Mouse (Mus musculus) neural tube, embryonic 13.5 days (tissue): ENCODE results near the gene Gm42791. TPM values are rescaled to one million over a fixed set of nuclear protein-coding genes. Genes with fewer than 3 reads are reported as not detected.
A peak's percentile ranks its signal among the peaks of the same experiment; 100 is the strongest.

Experiments
- ATAC-seq: fragments of 200-750 bp; cut with Nextera tagmentation; 2 replicates; pipeline ENCODE4 v1.8.0; 2017; ENCODE audit warnings: low read depth, mild to moderate bottlenecking, moderate TSS enrichment, moderate library complexity
- H3K27ac ChIP-seq: fragments of 300-500 bp; sonication (generic); replicated peaks from 2 replicates; pipeline ENCODE4 v1.5.1; 2015; ENCODE audit warnings: moderate library complexity, mild to moderate bottlenecking, inconsistent platforms
- H3K27me3 ChIP-seq: fragments of 300-500 bp; sonication (generic); 2 replicates; pipeline ENCODE4 v1.6.1; 2015; ENCODE audit warnings: mild to moderate bottlenecking, inconsistent platforms
- H3K36me3 ChIP-seq: fragments of 300-500 bp; sonication (generic); 2 replicates; pipeline ENCODE4 v1.6.1; 2015; ENCODE audit warnings: mild to moderate bottlenecking, inconsistent platforms
- H3K4me1 ChIP-seq: fragments of 300-500 bp; sonication (generic); replicated peaks from 2 replicates; pipeline ENCODE4 v1.6.1; 2015; ENCODE audit warnings: inconsistent platforms
- H3K4me2 ChIP-seq: fragments of 300-500 bp; sonication (generic); 2 replicates; pipeline ENCODE4 v1.6.1; 2015; ENCODE audit warnings: inconsistent platforms, mild to moderate bottlenecking, moderate library complexity
- H3K4me3 ChIP-seq: fragments of 300-500 bp; sonication (generic); 2 replicates; pipeline ENCODE4 v1.5.1; 2015; ENCODE audit warnings: mild to moderate bottlenecking, inconsistent platforms
- H3K9ac ChIP-seq: fragments of 300-500 bp; sonication (generic); 2 replicates; pipeline ENCODE4 v1.6.1; 2015; ENCODE audit warnings: moderate library complexity, mild to moderate bottlenecking, inconsistent platforms
- H3K9me3 ChIP-seq: fragments of 300-500 bp; sonication (generic); 2 replicates; pipeline ENCODE4 v1.6.1; 2016; ENCODE audit warnings: inconsistent platforms
- WGBS: fragments of 180-500 bp; shearing (Covaris S2); methylation state at CpG from one replicate; pipeline ENCODE4 v1.1.7; 2015; 5-methylcytosine and 5-hydroxymethylcytosine counted together
- polyA plus RNA-seq: library from polyadenylated mRNA; unstranded; fragments of >200 nt; fragmentation: Nextera tagmentation; extraction: Ambion mirVana; gene quantifications from 2 replicates; pipeline ENCODE4 v1.2.1, GENCODE M21; 2015

Gene Gm42791
- polyA plus RNA-seq, 1 experiment from 2014 or later, result 0.74 TPM

DNA sequence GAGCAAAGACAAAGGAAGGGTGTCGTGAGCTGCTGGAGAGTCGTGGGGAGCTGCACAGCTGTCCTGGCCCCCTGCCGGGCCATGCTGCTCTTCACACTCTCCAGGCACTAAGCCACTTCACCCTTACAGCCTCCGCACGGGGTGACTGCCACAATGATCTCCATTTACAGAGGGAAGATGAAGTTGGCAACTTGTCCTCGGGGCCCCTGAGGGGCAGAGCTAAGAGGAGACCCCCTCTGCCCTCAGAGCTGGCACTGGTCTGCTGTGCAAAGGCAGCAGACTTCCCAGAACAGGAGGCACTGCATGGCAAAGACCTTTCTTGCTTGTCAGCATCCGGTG, 85.9 kb downstream of the Gm42791 start:
- peak overlapping the region; percentile 31; the same call in 1 of the 2 replicates for H3K9ac ChIP-seq
- no peaks in the 10 kb centered on the region for H3K27me3 ChIP-seq
- peak overlapping the region; percentile 72 for H3K27ac ChIP-seq
- H3K4me1 ChIP-seq, result peaks cover 32% of the 10 kb centered on the region
- no peak overlapping the region for H3K4me3 ChIP-seq
- 16% methylated on average over 7 of the region's 7 CpGs for WGBS
- no peaks in the 10 kb centered on the region for H3K9me3 ChIP-seq
- peaks cover 33% of the 10 kb centered on the region for H3K36me3 ChIP-seq
- peak; percentile 42; the same call in 1 of the 2 replicates for ATAC-seq
- H3K4me2 ChIP-seq, result no peak overlapping the region

DNA sequence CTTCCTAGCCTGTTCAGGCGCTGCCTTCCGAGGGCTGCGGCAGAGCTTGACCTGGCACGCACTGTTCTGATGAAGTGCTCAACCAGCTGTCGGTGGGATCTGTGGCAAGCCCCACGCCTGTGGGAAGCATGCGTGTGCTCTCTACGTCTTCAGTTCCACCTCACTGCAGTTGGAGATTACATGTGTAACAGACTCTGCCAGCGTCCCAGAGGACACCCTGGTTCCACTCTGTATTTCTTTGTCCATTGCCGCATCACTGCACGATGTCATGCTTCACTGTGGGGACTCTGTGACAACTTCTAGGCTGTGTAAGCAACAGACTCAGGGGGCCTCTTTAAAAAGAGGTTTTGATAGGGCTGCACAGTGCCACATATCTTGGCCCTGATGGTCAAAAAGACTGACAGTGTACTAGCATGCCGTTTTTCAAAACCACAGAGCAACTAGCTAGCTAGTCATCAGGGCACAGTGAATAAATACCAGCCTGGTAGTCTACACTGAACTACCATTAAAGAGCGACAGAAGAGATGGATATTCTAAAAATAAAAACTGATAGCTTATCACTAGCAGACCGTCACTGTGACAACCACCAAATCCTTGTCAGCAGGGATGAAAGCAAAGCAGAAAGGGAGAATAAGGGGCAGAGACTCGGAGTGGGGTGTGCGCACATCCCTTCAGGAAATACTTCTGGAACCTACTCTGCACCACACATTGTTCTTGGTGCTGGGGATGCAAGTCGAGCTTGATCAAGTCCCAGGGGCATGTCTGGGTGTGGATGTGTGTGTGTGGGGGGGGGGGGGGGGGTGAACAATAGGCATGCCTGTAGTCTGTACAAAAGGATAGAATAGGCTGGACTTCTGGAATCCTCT, 86.5 kb downstream of the Gm42791 start:
- Histone ChIP-seq H3K36me3 (peaks cover 35% of the 10 kb centered on the region), H3K4me3 (no peak overlapping the region), H3K9ac (no peak overlapping the region), H3K27me3 (no peaks in the 10 kb centered on the region), H3K27ac (peak overlapping the region; percentile 72), H3K4me1 (peaks cover 32% of the 10 kb centered on the region), H3K4me2 (no peak overlapping the region), H3K9me3 (no peaks in the 10 kb centered on the region)
- ATAC-seq, result peak; percentile 60; the same call in 1 of the 2 replicates
- WGBS, result 48% methylated on average over 17 of the region's 17 CpGs

DNA sequence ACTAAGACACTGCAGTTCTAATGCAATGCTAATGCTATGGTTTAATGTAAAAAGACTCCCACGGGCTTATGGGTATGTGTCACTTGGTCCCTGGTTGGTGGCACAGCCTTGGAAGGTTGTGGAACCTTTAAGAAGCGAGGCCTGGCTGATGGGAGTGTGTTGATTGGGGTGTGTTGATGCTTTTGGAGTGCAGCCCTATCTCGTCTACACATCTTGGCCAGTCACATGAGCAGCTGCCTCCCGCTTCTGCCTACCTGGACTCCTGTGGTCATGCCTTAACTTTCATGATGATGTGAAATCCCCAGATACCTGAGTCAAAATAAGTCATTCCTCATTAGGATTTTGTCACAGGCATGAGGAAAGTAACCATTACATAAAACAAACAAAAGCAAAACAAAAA, 88.6 kb downstream of the Gm42791 start:
- no peak for ATAC-seq
- Histone ChIP-seq H3K36me3 (peaks cover 29% of the 10 kb centered on the region), H3K27ac (no peak overlapping the region), H3K9ac (no peak overlapping the region), H3K4me1 (peaks cover 32% of the 10 kb centered on the region), H3K9me3 (no peaks in the 10 kb centered on the region), H3K4me2 (no peak overlapping the region), H3K4me3 (no peak overlapping the region), H3K27me3 (no peaks in the 10 kb centered on the region)
- WGBS, result 81% methylated on average over 4 of the region's 4 CpGs

DNA sequence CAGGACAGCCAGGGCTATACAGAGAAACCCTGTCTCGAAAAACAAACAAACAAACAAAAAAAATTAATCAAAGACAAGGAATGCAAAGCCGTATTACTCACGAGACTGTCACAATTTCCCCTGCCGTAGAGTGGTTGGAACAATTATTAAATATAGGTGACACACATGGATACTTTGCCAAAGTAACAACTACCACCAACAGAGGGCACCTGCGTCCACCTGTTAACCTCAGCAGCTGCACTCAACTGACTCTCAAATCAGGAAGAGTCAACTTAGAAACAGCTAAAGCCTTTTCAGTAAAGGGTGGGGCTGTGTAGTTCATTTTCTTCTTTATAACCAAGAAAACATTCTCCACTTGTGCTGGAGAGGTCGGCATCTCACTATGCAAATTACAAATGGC, 90.1 kb downstream of the Gm42791 start:
- peaks cover 25% of the 10 kb centered on the region for H3K36me3 ChIP-seq
- no peak overlapping the region for H3K4me3 ChIP-seq
- peaks cover 32% of the 10 kb centered on the region for H3K4me1 ChIP-seq
- 74% methylated on average over 6 of the region's 6 CpGs for WGBS
- H3K9me3 ChIP-seq, result no peaks in the 10 kb centered on the region
- no peak overlapping the region for H3K9ac ChIP-seq
- no peak overlapping the region for H3K4me2 ChIP-seq
- no peak overlapping the region for H3K27ac ChIP-seq
- ATAC-seq, result no peak
- H3K27me3 ChIP-seq, result no peaks in the 10 kb centered on the region

DNA sequence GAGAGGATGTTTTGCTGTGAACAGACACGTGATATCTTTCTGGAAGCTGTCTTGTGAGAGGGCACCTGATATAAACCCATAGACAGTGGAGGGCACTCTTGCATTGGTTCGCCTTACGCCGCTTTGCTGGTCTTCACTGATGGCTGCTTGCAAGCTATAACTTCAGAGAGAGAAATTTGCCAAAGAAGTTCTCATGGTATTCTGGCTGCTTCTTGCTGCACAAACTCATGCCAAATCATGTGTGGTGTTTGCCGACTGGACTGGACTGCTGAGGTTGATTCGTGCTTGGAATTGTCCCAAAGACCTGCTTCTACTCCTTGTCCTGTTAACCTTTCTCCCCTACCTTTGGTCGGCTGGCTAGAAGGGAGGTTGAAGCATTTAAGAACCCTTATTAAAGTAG, 95.6 kb downstream of the Gm42791 start:
- no peak overlapping the region for H3K9ac ChIP-seq
- H3K27me3 ChIP-seq, result no peaks in the 10 kb centered on the region
- H3K4me2 ChIP-seq, result no peak overlapping the region
- no peak for ATAC-seq
- peaks cover 22% of the 10 kb centered on the region for H3K4me1 ChIP-seq
- no peak overlapping the region for H3K27ac ChIP-seq
- H3K36me3 ChIP-seq, result peaks cover 27% of the 10 kb centered on the region
- 94% methylated on average over 7 of the region's 7 CpGs for WGBS
- H3K9me3 ChIP-seq, result no peaks in the 10 kb centered on the region
- H3K4me3 ChIP-seq, result no peak overlapping the region

DNA sequence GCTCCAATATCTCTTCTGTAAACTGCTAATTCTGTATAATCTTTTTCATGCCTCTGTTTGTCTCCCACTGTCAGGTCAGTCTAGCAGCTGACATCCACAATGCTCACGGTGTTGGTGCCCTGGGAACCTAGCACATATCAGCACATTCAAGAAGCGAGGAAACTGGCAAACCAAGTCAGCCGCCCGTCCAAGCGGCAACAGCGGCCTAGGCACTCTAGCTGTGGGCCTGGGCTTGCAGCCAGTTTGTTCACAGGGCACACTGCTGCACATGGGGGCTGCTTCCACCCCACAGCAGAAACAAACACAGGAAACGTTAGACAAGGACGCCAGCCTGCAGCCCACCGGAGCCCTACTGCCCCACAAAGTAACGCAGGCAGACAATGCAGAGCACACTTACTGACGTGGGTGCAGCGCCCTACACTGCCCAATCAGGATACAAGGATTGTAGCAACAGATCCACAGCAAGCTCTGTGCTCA, 97.0 kb downstream of the Gm42791 start:
- 65% methylated on average over 12 of the region's 12 CpGs for WGBS
- Histone ChIP-seq H3K9me3 (no peaks in the 10 kb centered on the region), H3K36me3 (peaks cover 26% of the 10 kb centered on the region), H3K4me3 (no peak overlapping the region), H3K4me1 (peaks cover 22% of the 10 kb centered on the region), H3K9ac (no peak overlapping the region), H3K4me2 (no peak overlapping the region), H3K27me3 (no peaks in the 10 kb centered on the region), H3K27ac (no peak overlapping the region)
- no peak for ATAC-seq

DNA sequence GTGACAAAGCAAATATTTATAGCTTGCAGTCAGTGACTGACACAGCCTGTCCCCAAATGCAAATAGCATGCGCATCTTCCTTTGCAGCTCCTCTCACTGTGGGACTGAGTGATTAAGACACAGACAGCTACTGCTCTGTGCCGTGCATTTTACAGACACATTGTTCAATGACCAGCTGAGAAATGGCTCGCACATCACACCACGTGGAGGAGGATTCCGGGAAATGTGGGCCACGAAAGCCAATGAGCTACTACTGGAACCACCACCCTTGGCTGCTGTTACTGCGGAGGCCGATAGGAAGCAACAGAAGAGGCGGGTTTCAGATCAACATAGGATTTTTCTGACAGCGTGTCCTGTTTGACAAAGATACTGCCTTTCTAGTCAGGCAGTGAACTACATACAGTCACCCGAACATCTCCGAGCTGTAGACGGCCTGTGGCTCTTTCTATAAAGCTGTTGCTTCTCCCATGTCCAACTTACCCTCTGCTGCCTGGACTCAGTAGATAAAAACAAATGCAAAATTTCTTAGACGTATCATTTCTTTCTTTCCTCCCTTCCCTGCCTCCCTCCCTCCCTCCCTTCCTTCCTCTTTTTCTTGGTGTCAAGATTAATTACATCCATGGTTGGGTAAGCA, 97.8 kb downstream of the Gm42791 start:
- Histone ChIP-seq H3K4me2 (no peak overlapping the region), H3K27me3 (no peaks in the 10 kb centered on the region), H3K27ac (no peak overlapping the region), H3K9ac (no peak overlapping the region), H3K4me3 (no peak overlapping the region), H3K36me3 (peaks cover 31% of the 10 kb centered on the region), H3K4me1 (peaks cover 22% of the 10 kb centered on the region), H3K9me3 (no peaks in the 10 kb centered on the region)
- WGBS, result 64% methylated on average over 14 of the region's 14 CpGs
- ATAC-seq, result 0 out of 2 replicates have a peak, but pooled peaks have one; percentile 47

DNA sequence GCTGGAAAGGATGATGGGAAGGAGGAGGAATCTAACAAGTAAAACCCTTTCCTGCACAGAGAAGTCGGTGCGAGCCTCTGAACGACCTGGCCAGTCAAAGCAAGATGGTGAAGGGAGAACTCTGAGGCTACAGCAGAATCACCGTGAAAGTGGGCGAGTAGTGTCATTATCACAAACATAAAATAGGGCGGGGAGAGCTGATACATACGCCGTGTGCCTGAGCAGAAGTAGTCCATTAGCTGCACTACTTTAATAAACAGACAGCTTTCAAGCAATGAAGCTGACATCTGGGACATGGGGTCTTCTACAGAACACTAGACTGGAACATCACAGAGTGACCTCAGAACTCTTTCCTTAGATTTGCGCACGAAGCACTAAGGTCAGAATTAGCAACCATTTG, 98.4 kb downstream of the Gm42791 start:
- peaks cover 33% of the 10 kb centered on the region for H3K36me3 ChIP-seq
- no peak for ATAC-seq

DNA sequence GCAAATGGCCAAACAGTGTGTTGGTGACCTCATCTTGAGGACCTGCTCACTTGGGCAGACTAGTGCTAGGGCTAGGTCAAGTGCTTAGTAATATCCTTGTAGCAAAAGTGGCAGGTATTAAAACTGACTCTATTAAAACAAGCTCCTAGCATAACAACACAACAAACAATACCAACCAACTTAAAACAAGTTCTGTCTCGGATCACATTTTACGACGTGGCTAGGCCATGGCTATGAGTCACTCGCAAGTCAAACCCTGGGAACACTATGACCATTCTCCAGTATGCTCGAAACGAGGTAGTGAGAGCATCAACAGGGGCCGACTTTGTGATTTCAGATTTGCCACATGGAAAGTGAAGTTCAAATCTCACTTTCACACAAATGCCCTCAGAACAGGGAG, 99.1 kb downstream of the Gm42791 start:
- 84% methylated on average over 7 of the region's 7 CpGs for WGBS
- no peaks in the 10 kb centered on the region for H3K9me3 ChIP-seq
- no peak overlapping the region for H3K27ac ChIP-seq
- H3K4me3 ChIP-seq, result no peak overlapping the region
- no peaks in the 10 kb centered on the region for H3K27me3 ChIP-seq
- no peak overlapping the region for H3K4me2 ChIP-seq
- H3K4me1 ChIP-seq, result peaks cover 22% of the 10 kb centered on the region
- H3K9ac ChIP-seq, result no peak overlapping the region
- H3K36me3 ChIP-seq, result peaks cover 37% of the 10 kb centered on the region
- ATAC-seq, result no peak

More for the DNA sequence above, 98.4 kb downstream of the Gm42791 start:
- H3K9ac ChIP-seq, result no peak overlapping the region
- WGBS, result 81% methylated on average over 10 of the region's 10 CpGs
- no peaks in the 10 kb centered on the region for H3K9me3 ChIP-seq
- H3K27me3 ChIP-seq, result no peaks in the 10 kb centered on the region
- H3K4me1 ChIP-seq, result peaks cover 22% of the 10 kb centered on the region
- no peak overlapping the region for H3K4me2 ChIP-seq
- H3K4me3 ChIP-seq, result no peak overlapping the region
- no peak overlapping the region for H3K27ac ChIP-seq

DNA sequence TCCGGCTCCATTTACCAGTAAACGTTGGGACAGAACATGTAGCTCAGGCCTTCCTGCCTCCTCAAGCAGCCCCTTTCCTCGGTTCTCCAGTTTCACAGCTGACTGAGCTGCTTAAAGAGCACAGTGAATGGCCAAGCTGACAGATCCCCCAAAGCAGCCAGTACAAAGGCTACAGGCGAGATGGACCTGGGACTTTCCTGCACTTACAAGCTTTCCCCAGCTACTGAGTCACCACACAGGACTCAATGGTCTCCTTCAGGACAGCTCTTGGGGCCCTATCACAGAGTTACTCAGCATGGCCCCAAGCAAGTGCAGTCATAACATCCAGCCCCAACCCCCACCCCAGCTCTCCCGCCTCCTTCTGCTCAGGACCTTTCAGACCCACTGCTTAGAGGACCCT, 99.9 kb downstream of the Gm42791 start:
- Histone ChIP-seq H3K4me3 (no peak overlapping the region), H3K9me3 (no peaks in the 10 kb centered on the region), H3K27me3 (no peaks in the 10 kb centered on the region), H3K4me1 (peaks cover 22% of the 10 kb centered on the region), H3K9ac (no peak overlapping the region), H3K36me3 (peaks cover 43% of the 10 kb centered on the region), H3K4me2 (no peak overlapping the region), H3K27ac (0 out of 2 replicates have a peak overlapping the region, but pooled peaks have one; percentile 18)
- peak; percentile 50; the same call in 1 of the 2 replicates for ATAC-seq
- 49% methylated on average over 5 of the region's 5 CpGs for WGBS

DNA sequence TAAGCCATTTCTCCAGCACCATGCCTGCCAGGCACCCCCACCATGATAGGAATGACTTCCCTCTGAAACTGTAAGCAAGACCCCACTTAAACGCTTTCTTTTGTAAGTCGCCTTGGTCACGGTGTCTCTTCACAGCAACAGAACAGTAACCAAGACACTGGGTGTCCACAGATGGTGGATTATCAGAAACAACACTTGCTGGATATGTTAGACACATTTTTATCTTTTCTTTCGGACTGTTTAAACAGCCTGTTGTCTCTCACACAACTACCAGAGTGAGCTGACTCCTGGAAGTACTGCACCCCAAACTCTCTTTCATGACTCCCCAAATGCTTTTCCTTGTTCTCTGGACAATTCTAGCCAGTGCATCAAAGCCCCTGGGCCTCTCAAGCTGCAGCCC, 104.7 kb downstream of the Gm42791 start:
- H3K4me3 ChIP-seq, result no peak overlapping the region
- no peaks in the 10 kb centered on the region for H3K9me3 ChIP-seq
- peaks cover 12% of the 10 kb centered on the region for H3K4me1 ChIP-seq
- no peak overlapping the region for H3K27ac ChIP-seq
- peaks cover 71% of the 10 kb centered on the region for H3K36me3 ChIP-seq
- no peak overlapping the region for H3K4me2 ChIP-seq
- WGBS, result 95% methylated on average over 4 of the region's 4 CpGs
- H3K9ac ChIP-seq, result no peak overlapping the region
- no peaks in the 10 kb centered on the region for H3K27me3 ChIP-seq
- ATAC-seq, result no peak

DNA sequence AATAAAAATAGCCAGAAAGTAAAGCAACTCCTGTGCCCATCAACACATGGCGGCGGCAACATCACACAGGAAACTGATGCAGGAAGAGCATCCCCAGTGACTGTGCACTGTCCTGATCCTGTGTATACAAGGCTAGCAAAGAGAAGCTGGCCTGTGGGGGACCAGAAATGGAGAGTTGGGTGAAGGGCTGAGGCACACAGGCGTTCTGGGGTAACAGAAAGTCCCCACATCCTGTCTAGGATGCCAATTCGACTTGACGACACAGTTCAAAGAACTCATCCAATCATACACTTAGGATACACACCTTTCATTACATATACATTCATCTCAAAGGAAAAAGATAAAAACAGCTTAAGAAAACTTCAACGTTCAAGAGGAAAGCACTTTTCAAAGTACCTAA, 106.9 kb downstream of the Gm42791 start:
- Histone ChIP-seq H3K27me3 (no peaks in the 10 kb centered on the region), H3K36me3 (peaks cover 68% of the 10 kb centered on the region), H3K4me2 (no peak overlapping the region), H3K4me1 (peaks cover 6% of the 10 kb centered on the region; the same call in 1 of the 2 replicates), H3K9ac (no peak overlapping the region), H3K9me3 (no peaks in the 10 kb centered on the region), H3K4me3 (no peak overlapping the region), H3K27ac (no peak overlapping the region)
- no peak for ATAC-seq
- WGBS, result 86% methylated on average over 6 of the region's 6 CpGs
